Mouse (Mus musculus): ENCODE measurements around the gene C2cd5. TPM values are rescaled to one million over a fixed set of nuclear protein-coding genes. Genes with fewer than 3 reads are reported as not detected.

Gene C2cd5
- total and polyA plus RNA-seq, 3 experiments, result 16.2 to 47.6 (median 30.5) TPM

- DNase-seq (ENCODE audit: low read depth, low spot score), result no peak
- TF ChIP-seq EP300 (IDR thresholded peaks at IDR 0.05; ENCODE audit: low read depth in 1 of 2, low read length in 2 of 2), result no peak
- no peak for TF ChIP-seq MYC (IDR thresholded peaks at IDR 0.05; ENCODE audit: low read depth, low read length)
- TF ChIP-seq ZNF384 (IDR thresholded peaks at IDR 0.05; ENCODE audit: low read depth, low read length), result no peak
- TF ChIP-seq NRF1 (IDR thresholded peaks at IDR 0.05; ENCODE audit: insufficient read depth, low read depth, low read length, poor library complexity, severe bottlenecking), result no peak
- no peak for TF ChIP-seq ZMIZ1 (IDR thresholded peaks at IDR 0.05; ENCODE audit: low read depth, low read length)
- no peak for TF ChIP-seq BHLHE40 (IDR thresholded peaks at IDR 0.05; ENCODE audit: borderline replicate concordance, low read depth, low read length)
- no peak for TF ChIP-seq POLR2AphosphoS2 (IDR thresholded peaks at IDR 0.05; ENCODE audit: low read length)
- no peak for TF ChIP-seq ZKSCAN1 (IDR thresholded peaks at IDR 0.05; ENCODE audit: low read depth, low read length)
- TF ChIP-seq CHD2 (IDR thresholded peaks at IDR 0.05; ENCODE audit: low read length), result no peak
- TF ChIP-seq ETS1 (IDR thresholded peaks at IDR 0.05; ENCODE audit: low read depth, low read length), result no peak
- no peak for TF ChIP-seq RCOR1 (IDR thresholded peaks at IDR 0.05; ENCODE audit: low read depth, low read length)
- no peak for TF ChIP-seq JUND (IDR thresholded peaks at IDR 0.05; ENCODE audit: low read depth, low read length)
- TF ChIP-seq MXI1 (IDR thresholded peaks at IDR 0.05; ENCODE audit: low read depth, low read length), result no peak
- TF ChIP-seq GABPA (IDR thresholded peaks at IDR 0.05; ENCODE audit: low read depth, low read length), result no peak
- TF ChIP-seq HCFC1 (IDR thresholded peaks at IDR 0.05; ENCODE audit: low read depth, low read length), result no peak
- no peak for TF ChIP-seq MYB (IDR thresholded peaks at IDR 0.05; ENCODE audit: low read depth, low read length)
- peaks cover 0 to 13% of the 10 kb centered on the region in 2 experiments; a peak in 2 of 4 replicates for H3K36me3 ChIP-seq (ENCODE audit: control insufficient read depth in 1 of 2, insufficient read depth in 2 of 2, low read length in 2 of 2)
Measured at GRCm38 (mm10) chr6:143030521-143030920, 69.4 kb downstream of the C2cd5 start.

GRCm38 (mm10) chr6:143027896-143028295 is 72.0 kb downstream of the C2cd5 start:
- Histone ChIP-seq H3K9me3 (replicated peaks; ENCODE audit: insufficient read depth, low read length) (no peaks in the 10 kb centered on the region), H3K4me1 (ENCODE audit: control insufficient read depth in 1 of 2, insufficient read depth in 2 of 2, low read length in 2 of 2) (no peaks in the 10 kb centered on the region), H3K9ac (ENCODE audit: control insufficient read depth, low read depth, low read length, poor library complexity, severe bottlenecking) (no peak overlapping the region), H3K36me3 (ENCODE audit: control insufficient read depth in 1 of 2, insufficient read depth in 2 of 2, low read length in 2 of 2) (peaks cover 0 to 10% of the 10 kb centered on the region in 2 experiments; a peak in 2 of 4 replicates), H3K27me3 (ENCODE audit: control insufficient read depth in 1 of 2, insufficient read depth in 2 of 2, low read length in 2 of 2) (no peaks in the 10 kb centered on the region), H3K4me3 (ENCODE audit: control insufficient read depth in 1 of 2, insufficient read depth in 1 of 2, low read depth in 2 of 2, low read length in 2 of 2) (no peak overlapping the region), H3K79me2 (ENCODE audit: control insufficient read depth, insufficient read depth, low read length, poor library complexity) (no peaks in the 10 kb centered on the region), H3K27ac (ENCODE audit: control insufficient read depth, low read depth, low read length) (no peak overlapping the region)
- TF ChIP-seq KAT2A (conservative IDR thresholded peaks at IDR 0.05; ENCODE audit: low read depth, low read length) (no peak), MXI1 (IDR thresholded peaks at IDR 0.05; ENCODE audit: low read depth, low read length) (no peak), ELF1 (IDR thresholded peaks at IDR 0.05; ENCODE audit: low read depth, low read length) (no peak), ETS1 (IDR thresholded peaks at IDR 0.05; ENCODE audit: low read depth, low read length) (no peak), RAD21 (IDR thresholded peaks at IDR 0.05; ENCODE audit: low read depth, low read length) (no peak), HCFC1 (IDR thresholded peaks at IDR 0.05; ENCODE audit: low read depth, low read length) (no peak), POLR2A (IDR thresholded peaks at IDR 0.05; ENCODE audit: control insufficient read depth in 1 of 2, insufficient read depth in 1 of 2, low read depth in 1 of 2, low read length in 2 of 2, poor library complexity in 1 of 2) (no peak), TAL1 (IDR thresholded peaks at IDR 0.05; ENCODE audit: low read length) (no peak), MYB (IDR thresholded peaks at IDR 0.05; ENCODE audit: low read depth, low read length) (no peak), EP300 (IDR thresholded peaks at IDR 0.05; ENCODE audit: low read depth in 1 of 2, low read length in 2 of 2) (no peak), JUND (IDR thresholded peaks at IDR 0.05; ENCODE audit: low read depth, low read length) (no peak), USF1 (IDR thresholded peaks at IDR 0.05; ENCODE audit: low read depth, low read length) (no peak), SIN3A (IDR thresholded peaks at IDR 0.05; ENCODE audit: low read length) (no peak), SMC3 (IDR thresholded peaks at IDR 0.05; ENCODE audit: low read depth, low read length) (no peak), RCOR1 (IDR thresholded peaks at IDR 0.05; ENCODE audit: low read depth, low read length) (no peak), MYC (IDR thresholded peaks at IDR 0.05; ENCODE audit: low read depth, low read length) (no peak)
- DNase-seq (ENCODE audit: low read depth, low spot score), result no peak

More at GRCm38 (mm10) chr6:143030521-143030920, 69.4 kb downstream of the C2cd5 start:
- Histone ChIP-seq H3K4me1 (ENCODE audit: control insufficient read depth in 1 of 2, insufficient read depth in 2 of 2, low read length in 2 of 2) (no peaks in the 10 kb centered on the region), H3K79me2 (ENCODE audit: control insufficient read depth, insufficient read depth, low read length, poor library complexity) (no peaks in the 10 kb centered on the region), H3K27ac (ENCODE audit: control insufficient read depth, low read depth, low read length) (no peak overlapping the region), H3K27me3 (ENCODE audit: control insufficient read depth in 1 of 2, insufficient read depth in 2 of 2, low read length in 2 of 2) (no peaks in the 10 kb centered on the region), H3K9me3 (replicated peaks; ENCODE audit: insufficient read depth, low read length) (no peaks in the 10 kb centered on the region), H3K9ac (ENCODE audit: control insufficient read depth, low read depth, low read length, poor library complexity, severe bottlenecking) (no peak overlapping the region), H3K4me3 (ENCODE audit: control insufficient read depth in 1 of 2, insufficient read depth in 1 of 2, low read depth in 2 of 2, low read length in 2 of 2) (no peak overlapping the region)
